Mouse (Mus musculus) liver, postnatal 0 days (tissue): ENCODE measurements at regions not wholly inside any gene's neighbourhood (a gene's known extent, or its start where the extent isn't known, plus 50 kb on each side); places are given as distances from the start of the nearest gene placed in this dataset.

ENCODE experiments used
- ATAC-seq: fragments of 200-750 bp; cut with Nextera tagmentation; 2 replicates; pipeline ENCODE4 v1.8.0; 2017; ENCODE audit warnings: mild to moderate bottlenecking, moderate library complexity
- DNase-seq: peaks from one replicate; pipeline ENCODE4 v3.0.0-alpha.2; 2016
- H3K27ac ChIP-seq: fragments of 300-500 bp; sonication (generic); 2 replicates; pipeline ENCODE4 v1.5.1; 2014; ENCODE audit warnings: antibody characterized with exemption, moderate library complexity, mild to moderate bottlenecking, low read depth
- H3K27me3 ChIP-seq: fragments of 300-500 bp; sonication (generic); 2 replicates; pipeline ENCODE4 v1.6.1; 2014; ENCODE audit warnings: low read length, control low read depth, mixed read lengths; ENCODE audit not compliant: insufficient read depth
- H3K36me3 ChIP-seq: fragments of 300-500 bp; sonication (generic); replicated peaks from 2 replicates; pipeline ENCODE4 v1.6.1; 2014; ENCODE audit warnings: mild to moderate bottlenecking, control low read depth, low read length, moderate library complexity, mixed read lengths; ENCODE audit not compliant: insufficient read depth
- H3K4me1 ChIP-seq: fragments of 300-500 bp; sonication (generic); 2 replicates; pipeline ENCODE4 v1.6.1; 2014; ENCODE audit warnings: antibody characterized with exemption, mild to moderate bottlenecking, control low read depth; ENCODE audit not compliant: insufficient read depth
- H3K4me2 ChIP-seq: fragments of 300-500 bp; sonication (generic); 2 replicates; pipeline ENCODE4 v1.6.1; 2014; ENCODE audit warnings: low read depth, mild to moderate bottlenecking, low read length, moderate library complexity, mixed read lengths
- H3K4me3 ChIP-seq: fragments of 300-500 bp; sonication (generic); 2 replicates; pipeline ENCODE4 v1.5.1; 2014; ENCODE audit warnings: low read depth, low read length
- H3K9ac ChIP-seq: fragments of 300-500 bp; sonication (generic); replicated peaks from 2 replicates; pipeline ENCODE4 v1.6.1; 2014; ENCODE audit warnings: mild to moderate bottlenecking, moderate library complexity
- H3K9me3 ChIP-seq: fragments of 300-500 bp; sonication (generic); 2 replicates; pipeline ENCODE4 v1.6.1; 2016; ENCODE audit warnings: mild to moderate bottlenecking, control low read depth, low read length, mixed read lengths
- CTCF ChIP-seq: sonication (generic); IDR thresholded peaks from 2 replicates; pipeline ENCODE4 v1.5.1; 2016; ENCODE audit warnings: antibody characterized with exemption, low read depth
- EP300 ChIP-seq: IDR thresholded peaks from 2 replicates; pipeline ENCODE4 v1.6.1; 2016; ENCODE audit warnings: antibody characterized with exemption, low read depth, mild to moderate bottlenecking
- WGBS: fragments of 180-500 bp; shearing (Covaris S2); extraction: QIAGEN DNeasy Blood & Tissue Kit; methylation state at CpG from one replicate; pipeline ENCODE4 v1.1.7; 2014; ENCODE audit not compliant: insufficient replicate concordance; 5-methylcytosine and 5-hydroxymethylcytosine counted together

- WGBS = 75% methylated on average over 5 of the region's 5 CpGs
- H3K4me1 ChIP-seq = peaks cover 3% of the 10 kb centered on the region; the same call in 1 of the 2 replicates
Measured at GRCm38 (mm10) chr14:55345091-55345490, 123.3 kb downstream of the Dhrs2 start.

GRCm38 (mm10) chr14:55348098-55348497, 126.3 kb downstream of the Dhrs2 start:
- Histone ChIP-seq H3K27me3 (no peaks in the 10 kb centered on the region), H3K9me3 (no peaks in the 10 kb centered on the region), H3K36me3 (no peaks in the 10 kb centered on the region), H3K27ac (no peak overlapping the region), H3K4me3 (no peak overlapping the region), H3K4me2 (no peak overlapping the region), H3K4me1 (peaks cover 3% of the 10 kb centered on the region; the same call in 1 of the 2 replicates), H3K9ac (no peak overlapping the region)
- DNase-seq (no peak), ATAC-seq (no peak)
- WGBS = 85% methylated on average over 4 of the region's 4 CpGs
- TF ChIP-seq EP300 (no peak), CTCF (no peak)

More at GRCm38 (mm10) chr14:55345091-55345490, 123.3 kb downstream of the Dhrs2 start:
- ATAC-seq = no peak
- no peaks in the 10 kb centered on the region for H3K27me3 ChIP-seq
- H3K9ac ChIP-seq = no peak overlapping the region
- TF ChIP-seq EP300 (no peak), CTCF (no peak)
- no peak for DNase-seq
- H3K4me3 ChIP-seq = no peak overlapping the region
- H3K36me3 ChIP-seq = no peaks in the 10 kb centered on the region
- H3K4me2 ChIP-seq = no peak overlapping the region
- no peak overlapping the region for H3K27ac ChIP-seq
- no peaks in the 10 kb centered on the region for H3K9me3 ChIP-seq

- no peaks in the 10 kb centered on the region for H3K4me1 ChIP-seq
- no peak for DNase-seq
- 35% methylated on average over 2 of the region's 2 CpGs for WGBS
- H3K9me3 ChIP-seq = no peaks in the 10 kb centered on the region
- no peaks in the 10 kb centered on the region for H3K36me3 ChIP-seq
- H3K4me3 ChIP-seq = no peak overlapping the region
- ATAC-seq = no peak
- no peaks in the 10 kb centered on the region for H3K27me3 ChIP-seq
- TF ChIP-seq CTCF (no peak), EP300 (no peak)
- H3K4me2 ChIP-seq = no peak overlapping the region
- no peak overlapping the region for H3K9ac ChIP-seq
- H3K27ac ChIP-seq = no peak overlapping the region
Measured at GRCm38 (mm10) chr14:55357258-55357657, 121.3 kb upstream of the Dhrs4 start.

GRCm38 (mm10) chr14:55358429-55358828, 120.1 kb upstream of the Dhrs4 start:
- DNase-seq = no peak
- H3K9me3 ChIP-seq = no peaks in the 10 kb centered on the region
- no peaks in the 10 kb centered on the region for H3K27me3 ChIP-seq
- no peaks in the 10 kb centered on the region for H3K36me3 ChIP-seq
- 66% methylated on average over 2 of the region's 2 CpGs for WGBS
- ATAC-seq = no peak
- H3K9ac ChIP-seq = no peak overlapping the region
- no peak overlapping the region for H3K4me3 ChIP-seq
- TF ChIP-seq CTCF (no peak), EP300 (no peak)
- no peak overlapping the region for H3K27ac ChIP-seq
- no peak overlapping the region for H3K4me2 ChIP-seq
- H3K4me1 ChIP-seq = no peaks in the 10 kb centered on the region

GRCm38 (mm10) chr14:55362316-55362715, 116.2 kb upstream of the Dhrs4 start:
- Histone ChIP-seq H3K9ac (no peak overlapping the region), H3K27ac (no peak overlapping the region), H3K27me3 (no peaks in the 10 kb centered on the region), H3K9me3 (no peaks in the 10 kb centered on the region), H3K4me2 (no peak overlapping the region), H3K36me3 (no peaks in the 10 kb centered on the region), H3K4me1 (no peaks in the 10 kb centered on the region), H3K4me3 (no peak overlapping the region)
- DNase-seq (no peak), ATAC-seq (no peak)
- 78% methylated on average over 4 of the region's 4 CpGs for WGBS
- TF ChIP-seq EP300 = no peak
- no peak for TF ChIP-seq CTCF

GRCm38 (mm10) chr14:55362757-55363156, 115.8 kb upstream of the Dhrs4 start:
- no peak overlapping the region for H3K27ac ChIP-seq
- ATAC-seq (no peak), DNase-seq (no peak)
- no peaks in the 10 kb centered on the region for H3K9me3 ChIP-seq
- no peaks in the 10 kb centered on the region for H3K4me1 ChIP-seq
- no peak overlapping the region for H3K4me2 ChIP-seq
- H3K36me3 ChIP-seq = no peaks in the 10 kb centered on the region
- H3K27me3 ChIP-seq = no peaks in the 10 kb centered on the region
- H3K9ac ChIP-seq = no peak overlapping the region
- WGBS = 72% methylated on average over 7 of the region's 7 CpGs
- TF ChIP-seq EP300 (no peak), CTCF (no peak)
- no peak overlapping the region for H3K4me3 ChIP-seq

- no peak overlapping the region for H3K9ac ChIP-seq
- no peak for DNase-seq
- ATAC-seq = no peak
- no peak overlapping the region for H3K4me3 ChIP-seq
- no peaks in the 10 kb centered on the region for H3K27me3 ChIP-seq
- H3K9me3 ChIP-seq = no peaks in the 10 kb centered on the region
- no peak overlapping the region for H3K4me2 ChIP-seq
- no peaks in the 10 kb centered on the region for H3K4me1 ChIP-seq
- WGBS = 39% methylated on average over 5 of the region's 5 CpGs
- no peaks in the 10 kb centered on the region for H3K36me3 ChIP-seq
- H3K27ac ChIP-seq = no peak overlapping the region
- TF ChIP-seq EP300 = no peak
- TF ChIP-seq CTCF = no peak
Measured at GRCm38 (mm10) chr14:55370384-55370783, 108.2 kb upstream of the Dhrs4 start.
